Mouse (Mus musculus) ES-E14 (cell line): Measurements from ENCODE around the gene Cped1. TPM values are rescaled to one million over a fixed set of nuclear protein-coding genes. Genes with fewer than 3 reads are reported as not detected.

Experiments
- DNase-seq: peaks from one replicate; pipeline ENCODE4 v3.0.0-alpha.2; 2013; ENCODE audit warnings: low read depth, low spot score
- H3K27ac ChIP-seq: 2 replicates; pipeline ENCODE4 v1.5.1; 2012; ENCODE audit warnings: low read depth, mild to moderate bottlenecking, low read length, moderate library complexity, mixed read lengths; ENCODE audit not compliant: poor library complexity, insufficient read depth, severe bottlenecking
- H3K36me3 ChIP-seq: 2 replicates; pipeline ENCODE4 v1.6.1; 2012; ENCODE audit warnings: mild to moderate bottlenecking, low read length, moderate library complexity, mixed read lengths; ENCODE audit not compliant: control insufficient read depth, poor library complexity, insufficient read depth, severe bottlenecking
- H3K4me1 ChIP-seq, 2 experiments: fragments of 150-350 bp in 1 of 2; sonication (generic) in 1 of 2; 2 replicates each; pipeline ENCODE4 v1.6.1; 2012; ENCODE audit warnings: low read length in 2 of 2, mild to moderate bottlenecking in 1 of 2, mixed read lengths in 1 of 2; ENCODE audit not compliant: control insufficient read depth in 2 of 2, insufficient read depth in 2 of 2, poor library complexity in 1 of 2
- H3K4me3 ChIP-seq, 2 experiments: fragments of 150-350 bp in 1 of 2; sonication (generic) in 1 of 2; 2 replicates each; pipeline ENCODE4 v1.5.1; 2012; ENCODE audit warnings: low read length in 2 of 2, low read depth in 1 of 2, mild to moderate bottlenecking in 1 of 2, mixed read lengths in 1 of 2; ENCODE audit not compliant: insufficient read depth in 1 of 2, poor library complexity in 1 of 2, severe bottlenecking in 1 of 2
- H3K9ac ChIP-seq: 2 replicates; pipeline ENCODE4 v1.6.1; 2012; ENCODE audit warnings: low read depth, mild to moderate bottlenecking, low read length, mixed read lengths; ENCODE audit not compliant: poor library complexity, insufficient read depth, severe bottlenecking
- H3K9me3 ChIP-seq: fragments of 150-350 bp; sonication (generic); 2 replicates; pipeline ENCODE4 v1.6.1; 2012; ENCODE audit warnings: low read depth, mild to moderate bottlenecking, low read length; ENCODE audit not compliant: control insufficient read depth, insufficient read depth
- CHD2 ChIP-seq: IDR thresholded peaks from 2 replicates; pipeline ENCODE4 v1.6.1; 2014; ENCODE audit warnings: mild to moderate bottlenecking, low read depth, low read length, inconsistent platforms
- HCFC1 ChIP-seq: IDR thresholded peaks from 2 replicates; pipeline ENCODE4 v1.6.1; 2012; ENCODE audit warnings: low read length, inconsistent platforms, borderline replicate concordance; ENCODE audit not compliant: insufficient read depth
- MAFK ChIP-seq: IDR thresholded peaks from 2 replicates; pipeline ENCODE4 v1.6.1; 2014; ENCODE audit warnings: mild to moderate bottlenecking, low read depth, low read length, inconsistent platforms; ENCODE audit not compliant: insufficient read depth
- ZC3H11A ChIP-seq: IDR thresholded peaks from 2 replicates; pipeline ENCODE4 v1.6.1; 2012; ENCODE audit warnings: low read depth, mild to moderate bottlenecking, inconsistent platforms, low read length, borderline replicate concordance
- ZNF384 ChIP-seq: IDR thresholded peaks from 2 replicates; pipeline ENCODE4 v1.6.1; 2012; ENCODE audit warnings: low read depth, low read length, inconsistent platforms
- in situ Hi-C, 2 experiments: fragments of 600-800 bp; cut with MboI; formaldehyde crosslinking; loops; one replicate each; pipeline ENCODE4 v1.15.1; 2025; ENCODE audit warnings: low sequenced_read_pairs in 2 of 2, inconsistent platforms in 1 of 2; ENCODE audit not compliant: unreplicated experiment in 2 of 2
- total RNA-seq: library from RNA; depleted of rRNA; stranded (reverse); fragments of 300-350 nt; gene quantifications from 2 replicates; pipeline ENCODE4 v1.2.3, GENCODE M21; 2012

Gene Cped1
- total RNA-seq, 1 experiment: 0.31 TPM

GRCm38 (mm10) chr6:22180316-22180715, 194.6 kb downstream of the Cped1 start:
- no peaks in the 10 kb centered on the region for H3K36me3 ChIP-seq
- DNase-seq: no peak
- in situ Hi-C loops: no loop called here

GRCm38 (mm10) chr6:22186967-22187366, 201.3 kb downstream of the Cped1 start:
- Histone ChIP-seq H3K4me3 (no peak overlapping the region), H3K27ac (no peak overlapping the region), H3K36me3 (no peaks in the 10 kb centered on the region), H3K4me1 (no peaks in the 10 kb centered on the region), H3K9ac (no peak overlapping the region), H3K9me3 (no peaks in the 10 kb centered on the region)
- no peak for DNase-seq
- in situ Hi-C loops: no loop called here
- TF ChIP-seq MAFK (no peak), ZC3H11A (no peak), ZNF384 (no peak), CHD2 (no peak), HCFC1 (no peak)

More at GRCm38 (mm10) chr6:22180316-22180715, 194.6 kb downstream of the Cped1 start:
- H3K9ac ChIP-seq: no peak overlapping the region
- H3K9me3 ChIP-seq: no peaks in the 10 kb centered on the region
- H3K4me1 ChIP-seq: no peaks in the 10 kb centered on the region
- no peak for TF ChIP-seq ZNF384
- TF ChIP-seq ZC3H11A: no peak
- TF ChIP-seq HCFC1: no peak
- TF ChIP-seq CHD2: no peak
- no peak for TF ChIP-seq MAFK
- H3K4me3 ChIP-seq: no peak overlapping the region
- H3K27ac ChIP-seq: no peak overlapping the region

- in situ Hi-C loops: no loop called here
- Histone ChIP-seq H3K9ac (no peak overlapping the region), H3K9me3 (no peaks in the 10 kb centered on the region), H3K36me3 (no peaks in the 10 kb centered on the region), H3K4me1 (no peaks in the 10 kb centered on the region), H3K27ac (no peak overlapping the region), H3K4me3 (no peak overlapping the region)
- TF ChIP-seq HCFC1 (no peak), MAFK (no peak), ZNF384 (no peak), ZC3H11A (no peak), CHD2 (no peak)
- DNase-seq: no peak
These were observed 203.9 kb downstream of the Cped1 start for GRCm38 (mm10) chr6:22189346-22190335.

GRCm38 (mm10) chr6:22198603-22199002, 212.9 kb downstream of the Cped1 start:
- no peaks in the 10 kb centered on the region for H3K4me1 ChIP-seq
- H3K27ac ChIP-seq: no peak overlapping the region
- in situ Hi-C loops: no loop called here
- no peak for TF ChIP-seq ZC3H11A
- no peak for TF ChIP-seq ZNF384
- no peak for TF ChIP-seq MAFK
- TF ChIP-seq CHD2: no peak
- no peak overlapping the region for H3K9ac ChIP-seq
- no peak for DNase-seq
- H3K36me3 ChIP-seq: no peaks in the 10 kb centered on the region
- no peak overlapping the region for H3K4me3 ChIP-seq
- H3K9me3 ChIP-seq: no peaks in the 10 kb centered on the region

- in situ Hi-C loops: no loop called here
- Histone ChIP-seq H3K27ac (no peak overlapping the region), H3K36me3 (no peaks in the 10 kb centered on the region), H3K9ac (no peak overlapping the region), H3K4me1 (no peaks in the 10 kb centered on the region), H3K9me3 (no peaks in the 10 kb centered on the region), H3K4me3 (no peak overlapping the region)
- no peak for TF ChIP-seq ZC3H11A
- TF ChIP-seq MAFK: no peak
- TF ChIP-seq HCFC1: no peak
- TF ChIP-seq CHD2: no peak
- no peak for TF ChIP-seq ZNF384
- DNase-seq: no peak
These were observed 213.8 kb downstream of the Cped1 start for GRCm38 (mm10) chr6:22199473-22199872.
